Mouse (Mus musculus) heart, embryonic 16.5 days (tissue): ENCODE data around the gene Hrk. TPM values are rescaled to one million over a fixed set of nuclear protein-coding genes. Genes with fewer than 3 reads are reported as not detected.

Experiments
- ATAC-seq: fragments of 200-750 bp; cut with Nextera tagmentation; replicated peaks from 2 replicates; pipeline ENCODE4 v1.8.0; 2017; ENCODE audit warnings: moderate number of reproducible peaks; ENCODE audit not compliant: insufficient read depth, low FRiP score; ENCODE audit errors: extremely low read depth
- H3K27ac ChIP-seq: fragments of 300-500 bp; sonication (generic); 2 replicates; pipeline ENCODE4 v1.5.1; 2014; ENCODE audit warnings: mild to moderate bottlenecking, low read length, control low read depth, moderate library complexity
- H3K27me3 ChIP-seq: fragments of 300-500 bp; sonication (generic); 2 replicates; pipeline ENCODE4 v1.6.1; 2014; ENCODE audit warnings: low read length, mixed read lengths; ENCODE audit not compliant: control insufficient read depth, insufficient read depth
- H3K36me3 ChIP-seq: fragments of 300-500 bp; sonication (generic); 2 replicates; pipeline ENCODE4 v1.6.1; 2014; ENCODE audit not compliant: control insufficient read depth, insufficient read depth
- H3K4me1 ChIP-seq: fragments of 300-500 bp; sonication (generic); 2 replicates; pipeline ENCODE4 v1.6.1; 2014; ENCODE audit warnings: low read length, mixed read lengths; ENCODE audit not compliant: control insufficient read depth, insufficient read depth
- H3K4me2 ChIP-seq: fragments of 300-500 bp; sonication (generic); 2 replicates; pipeline ENCODE4 v1.6.1; 2014; ENCODE audit warnings: low read depth, mild to moderate bottlenecking, control low read depth, low read length
- H3K4me3 ChIP-seq: fragments of 300-500 bp; sonication (generic); 2 replicates; pipeline ENCODE4 v1.5.1; 2014; ENCODE audit warnings: mild to moderate bottlenecking, control low read depth, low read length
- H3K9ac ChIP-seq: fragments of 300-500 bp; sonication (generic); 2 replicates; pipeline ENCODE4 v1.6.1; 2014; ENCODE audit warnings: low read length, control low read depth
- H3K9me3 ChIP-seq: fragments of 300-500 bp; sonication (generic); replicated peaks from 2 replicates; pipeline ENCODE4 v1.6.1; 2016; ENCODE audit warnings: low read length; ENCODE audit not compliant: control insufficient read depth
- whole genome bisulfite sequencing: fragments of 180-500 bp; shearing (Covaris S2); extraction: QIAGEN DNeasy Blood & Tissue Kit; methylation state at CpG from one replicate; pipeline ENCODE4 v1.1.7; 2014; 5-methylcytosine and 5-hydroxymethylcytosine counted together
- polyA plus RNA-seq: library from polyadenylated mRNA; unstranded; fragments of >200 nt; fragmentation: Nextera tagmentation; extraction: Ambion mirVana; gene quantifications from 2 replicates; pipeline ENCODE4 v1.2.1, GENCODE M21; 2015

Hrk gene
- polyA plus RNA-seq, 1 experiment from 2014 or later = 0.08 TPM

DNA sequence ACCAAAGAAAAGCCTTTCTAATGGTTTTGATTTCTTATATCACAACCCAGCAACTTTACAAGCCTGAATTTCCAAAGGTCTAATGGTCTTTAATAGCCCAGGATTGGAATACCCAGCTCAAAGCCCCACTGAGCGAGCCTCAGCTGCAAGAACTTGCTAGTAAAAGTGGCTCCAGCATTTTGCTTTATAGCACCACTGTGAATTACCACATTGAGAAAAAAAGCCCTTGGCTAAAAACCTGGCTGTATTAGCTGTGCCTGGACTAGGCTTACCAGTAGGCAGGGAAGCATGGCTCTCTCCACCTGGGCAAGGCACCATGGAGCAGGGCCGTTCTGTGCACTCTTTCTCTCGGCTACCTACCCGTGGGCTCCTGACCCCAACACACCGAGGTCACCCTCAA, 28.1 kb upstream of the Hrk start:
- 91% methylated on average over 5 of the region's 5 CpGs for WGBS
- Histone ChIP-seq H3K9ac (no peak overlapping the region), H3K4me2 (no peak overlapping the region), H3K27ac (no peak overlapping the region), H3K36me3 (peaks cover 5% of the 10 kb centered on the region), H3K9me3 (no peaks in the 10 kb centered on the region), H3K4me3 (no peak overlapping the region), H3K4me1 (peaks cover 10% of the 10 kb centered on the region), H3K27me3 (no peaks in the 10 kb centered on the region)
- ATAC-seq = no peak

DNA sequence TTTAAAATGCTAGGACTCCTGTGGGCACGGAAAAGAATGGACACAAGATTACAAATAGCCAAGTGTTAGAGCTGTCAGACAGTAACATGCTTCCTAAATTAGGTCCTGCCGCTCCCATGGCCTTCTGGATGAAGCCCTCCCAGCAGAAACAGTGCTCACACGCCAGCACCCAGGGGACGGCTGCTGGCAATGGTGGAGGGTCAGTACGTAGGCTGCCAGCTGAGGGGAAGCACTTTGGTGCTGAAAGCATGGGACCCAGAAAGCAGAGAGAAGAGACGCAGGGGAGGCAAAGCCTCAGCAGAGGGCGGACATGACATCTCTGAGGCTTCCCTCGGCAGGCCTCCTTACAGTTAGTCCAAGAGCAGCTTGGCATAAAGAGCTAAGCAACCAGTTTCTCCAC, 24.8 kb upstream of the Hrk start:
- Histone ChIP-seq H3K4me3 (no peak overlapping the region), H3K4me1 (peaks cover 3% of the 10 kb centered on the region; the same call in 1 of the 2 replicates), H3K27me3 (no peaks in the 10 kb centered on the region), H3K9me3 (no peaks in the 10 kb centered on the region), H3K36me3 (peaks cover 16% of the 10 kb centered on the region), H3K9ac (no peak overlapping the region), H3K27ac (no peak overlapping the region), H3K4me2 (no peak overlapping the region)
- WGBS = 83% methylated on average over 8 of the region's 8 CpGs
- no peak for ATAC-seq

DNA sequence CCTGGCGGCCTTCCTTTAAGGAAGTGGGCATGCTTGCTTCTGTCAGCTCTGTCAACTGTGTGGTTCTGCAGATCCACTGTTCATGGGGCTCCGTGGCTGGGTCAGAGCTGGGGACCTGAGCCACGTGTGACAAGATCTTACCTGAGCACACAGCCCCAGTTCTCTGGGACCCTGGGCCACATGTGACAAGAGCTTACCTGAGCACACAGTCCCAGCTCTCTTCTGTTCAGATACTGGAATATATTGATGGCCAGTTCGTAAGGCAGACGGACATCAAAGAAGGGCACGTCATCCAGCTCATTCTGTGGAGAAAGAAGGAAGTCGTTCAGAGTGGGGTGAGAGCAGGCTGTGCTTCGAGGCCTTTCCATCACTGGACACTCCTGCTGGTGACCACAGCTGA, 22.0 kb upstream of the Hrk start:
- no peaks in the 10 kb centered on the region for H3K9me3 ChIP-seq
- no peak overlapping the region for H3K27ac ChIP-seq
- H3K4me3 ChIP-seq = no peak overlapping the region
- no peak overlapping the region for H3K4me2 ChIP-seq
- H3K9ac ChIP-seq = no peak overlapping the region
- WGBS = 85% methylated on average over 8 of the region's 8 CpGs
- H3K27me3 ChIP-seq = no peaks in the 10 kb centered on the region
- no peak for ATAC-seq
- H3K36me3 ChIP-seq = peaks cover 16% of the 10 kb centered on the region
- H3K4me1 ChIP-seq = peaks cover 31% of the 10 kb centered on the region

DNA sequence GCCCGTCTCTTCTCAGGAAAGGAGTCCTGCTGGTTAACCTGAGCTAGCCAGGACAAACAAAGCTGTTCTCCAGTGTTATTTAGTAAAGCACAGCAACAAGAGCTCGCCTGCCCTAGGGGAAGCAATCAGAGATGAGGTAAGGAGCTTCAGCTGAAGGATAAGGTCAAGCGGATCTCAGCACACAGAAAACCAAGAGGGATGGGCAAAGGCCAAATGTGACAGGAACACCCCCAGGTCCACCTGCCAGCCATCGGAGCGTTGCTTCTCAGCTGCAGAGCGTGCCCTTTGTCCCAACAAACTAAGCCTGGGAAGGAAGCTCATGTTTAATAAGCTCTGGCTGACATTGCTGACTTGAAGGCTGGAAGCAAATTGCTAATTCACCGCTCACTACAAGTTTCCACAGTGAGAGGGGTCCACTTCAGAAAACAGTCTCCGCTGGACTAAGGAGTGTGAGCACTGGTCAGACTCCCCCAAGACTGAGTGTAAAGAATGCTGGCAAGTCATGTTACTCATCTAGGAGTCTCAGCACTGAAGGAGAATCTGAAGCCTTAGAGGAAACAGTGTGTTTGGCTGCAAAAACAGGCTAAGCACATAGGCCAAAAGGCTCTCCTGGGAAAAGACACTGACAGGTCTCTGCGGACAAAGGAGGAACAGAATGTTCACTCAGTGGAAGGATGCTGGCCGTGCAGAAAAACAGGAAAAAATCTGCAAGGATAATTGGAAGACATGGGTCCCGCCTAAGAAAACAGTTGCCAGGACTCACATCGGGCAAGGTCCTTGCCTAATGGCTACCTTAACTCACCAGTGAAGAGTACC, 21.0 kb upstream of the Hrk start:
- Histone ChIP-seq H3K27ac (0 out of 2 replicates have a peak overlapping the region, but pooled peaks have one; percentile 24), H3K36me3 (peaks cover 16% of the 10 kb centered on the region), H3K27me3 (no peaks in the 10 kb centered on the region), H3K9me3 (no peaks in the 10 kb centered on the region), H3K9ac (no peak overlapping the region), H3K4me1 (peaks cover 33% of the 10 kb centered on the region), H3K4me2 (no peak overlapping the region), H3K4me3 (no peak overlapping the region)
- 79% methylated on average over 12 of the region's 12 CpGs for WGBS
- no peak for ATAC-seq

DNA sequence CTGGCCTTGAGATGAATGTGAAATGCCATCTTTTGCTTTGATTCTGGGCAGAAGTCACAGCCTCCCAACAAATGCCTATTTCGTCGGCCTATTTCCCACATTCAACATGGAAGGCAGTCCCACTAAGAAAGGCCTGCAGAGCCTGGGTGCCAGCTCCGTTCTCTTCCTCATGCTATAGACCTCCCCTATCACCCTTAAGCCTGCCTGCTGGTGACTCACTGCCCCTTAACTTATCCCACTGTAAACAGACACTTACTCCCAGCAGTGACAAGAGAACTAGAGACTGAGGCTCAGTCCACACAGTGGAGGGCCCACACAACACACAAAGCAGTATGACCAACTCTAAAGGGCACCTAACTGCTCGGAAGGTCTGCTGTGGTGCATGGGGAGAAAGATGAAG, 20.1 kb upstream of the Hrk start:
- 79% methylated on average over 4 of the region's 4 CpGs for WGBS
- peaks cover 36% of the 10 kb centered on the region for H3K4me1 ChIP-seq
- H3K4me2 ChIP-seq = no peak overlapping the region
- no peak overlapping the region for H3K27ac ChIP-seq
- H3K9ac ChIP-seq = no peak overlapping the region
- no peaks in the 10 kb centered on the region for H3K27me3 ChIP-seq
- no peaks in the 10 kb centered on the region for H3K9me3 ChIP-seq
- no peak for ATAC-seq
- no peak overlapping the region for H3K4me3 ChIP-seq
- H3K36me3 ChIP-seq = peaks cover 15% of the 10 kb centered on the region

DNA sequence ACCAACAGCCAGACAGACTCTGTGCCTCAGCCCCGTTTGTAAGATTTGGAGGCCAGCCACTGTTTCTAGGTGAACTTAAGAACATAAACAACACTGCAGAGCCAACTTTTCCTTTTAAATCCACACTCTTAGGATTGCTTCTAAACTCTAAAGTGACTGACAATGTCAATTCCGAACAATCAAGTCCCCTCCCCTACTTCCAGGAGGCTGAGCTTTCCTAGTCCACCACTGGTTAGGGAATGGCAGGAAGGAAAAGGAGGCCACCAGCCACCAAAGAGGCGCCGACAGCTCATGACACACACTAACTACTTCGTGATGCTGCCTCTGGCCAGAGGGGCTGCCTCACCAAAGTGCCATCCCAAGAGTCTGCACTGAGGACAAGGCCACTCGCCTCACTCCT, 19.7 kb upstream of the Hrk start:
- ATAC-seq = no peak
- Histone ChIP-seq H3K9me3 (no peaks in the 10 kb centered on the region), H3K4me3 (no peak overlapping the region), H3K9ac (no peak overlapping the region), H3K27me3 (no peaks in the 10 kb centered on the region), H3K4me2 (no peak overlapping the region), H3K4me1 (peaks cover 40% of the 10 kb centered on the region), H3K27ac (no peak overlapping the region), H3K36me3 (peaks cover 12% of the 10 kb centered on the region)
- 62% methylated on average over 6 of the region's 6 CpGs for WGBS

DNA sequence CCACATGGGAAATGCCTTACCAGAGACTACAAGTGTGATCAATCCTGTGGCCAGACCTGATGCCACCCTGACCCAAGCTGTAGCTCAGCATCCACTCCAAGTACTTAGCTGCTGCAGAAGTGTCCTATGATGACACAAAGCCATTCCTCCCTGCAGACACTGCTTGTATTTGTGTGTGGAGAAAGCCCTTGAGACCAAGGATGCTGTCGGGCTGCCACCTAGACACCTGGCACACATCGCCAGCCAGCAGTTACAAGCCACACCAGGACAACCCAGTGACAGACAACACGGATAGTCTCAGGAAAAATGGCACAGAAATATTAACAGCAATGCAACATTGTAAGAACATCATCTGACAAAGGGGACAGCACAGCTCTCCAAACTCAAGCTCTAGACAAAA, 19.0 kb upstream of the Hrk start:
- Histone ChIP-seq H3K9me3 (no peaks in the 10 kb centered on the region), H3K27ac (peak overlapping the region; percentile 71), H3K27me3 (no peaks in the 10 kb centered on the region), H3K36me3 (peaks cover 12% of the 10 kb centered on the region), H3K4me3 (no peak overlapping the region), H3K4me2 (no peak overlapping the region), H3K9ac (peak overlapping the region; percentile 13; the same call in 1 of the 2 replicates), H3K4me1 (peaks cover 47% of the 10 kb centered on the region)
- WGBS = 87% methylated on average over 3 of the region's 3 CpGs
- no peak for ATAC-seq

DNA sequence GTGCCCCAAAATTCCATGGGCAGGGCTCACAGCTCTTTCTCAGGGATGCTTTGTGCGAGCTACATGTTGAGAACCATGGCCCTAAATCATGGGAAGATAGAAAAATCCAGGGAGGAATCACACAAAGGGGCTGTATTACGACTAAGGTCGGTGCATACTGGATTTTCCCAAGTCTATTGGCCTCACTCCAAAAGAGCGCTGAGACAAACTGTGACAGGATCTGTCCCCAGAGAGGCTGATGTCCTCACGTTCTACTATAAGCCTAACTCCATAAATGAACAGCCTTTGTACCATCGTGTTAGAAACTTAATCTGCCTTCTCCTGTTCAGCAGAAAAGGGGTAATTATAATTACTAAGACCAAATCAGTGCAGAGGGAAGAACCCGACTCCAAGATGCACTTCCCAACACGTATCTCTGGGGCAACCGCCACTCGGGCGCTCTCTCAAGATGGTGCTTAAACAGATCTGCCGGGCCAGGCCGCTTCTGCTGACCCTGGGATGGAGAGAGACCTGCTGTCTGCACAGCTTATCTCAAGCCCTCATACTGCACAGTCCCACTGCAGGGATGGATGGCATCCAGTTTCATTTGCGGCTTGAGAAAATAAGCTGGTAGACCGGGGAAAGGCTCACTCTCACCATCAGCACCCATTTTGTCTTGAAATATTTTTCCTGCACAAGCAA, 18.3 kb upstream of the Hrk start:
- Histone ChIP-seq H3K4me1 (peaks cover 47% of the 10 kb centered on the region), H3K27me3 (no peaks in the 10 kb centered on the region), H3K4me3 (no peak overlapping the region; the same call in 1 of the 2 replicates), H3K27ac (peak overlapping the region; percentile 71), H3K4me2 (peak overlapping the region; percentile 24), H3K9ac (peak overlapping the region; percentile 33), H3K36me3 (peaks cover 12% of the 10 kb centered on the region), H3K9me3 (no peaks in the 10 kb centered on the region)
- 27% methylated on average over 15 of the region's 15 CpGs for WGBS
- ATAC-seq = peak; percentile 56; the same call in 1 of the 2 replicates

DNA sequence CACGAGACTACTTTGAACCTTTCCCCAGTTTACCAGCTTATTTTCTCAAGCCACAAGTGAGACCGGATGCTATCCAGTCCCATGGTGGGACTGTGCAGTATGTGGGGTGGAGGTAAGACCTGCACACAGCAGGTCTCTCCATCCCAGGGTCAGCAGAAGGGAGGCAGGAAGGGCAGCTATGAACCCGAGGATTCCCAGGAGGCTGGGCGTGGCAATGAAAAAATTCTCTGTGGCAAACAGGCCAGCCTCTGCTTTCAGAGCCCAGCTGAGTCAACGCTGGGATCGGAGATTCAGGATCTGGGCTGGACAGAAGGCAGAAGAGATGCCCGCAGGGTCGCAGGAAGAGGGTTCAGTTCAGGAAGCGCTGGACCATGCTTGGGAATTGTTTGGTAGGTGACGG, 17.2 kb upstream of the Hrk start:
- ATAC-seq = no peak
- Histone ChIP-seq H3K4me3 (no peak overlapping the region), H3K4me2 (no peak overlapping the region), H3K9me3 (no peaks in the 10 kb centered on the region), H3K4me1 (peaks cover 47% of the 10 kb centered on the region), H3K27ac (no peak overlapping the region), H3K27me3 (no peaks in the 10 kb centered on the region), H3K9ac (no peak overlapping the region), H3K36me3 (peaks cover 7% of the 10 kb centered on the region)
- WGBS = 75% methylated on average over 10 of the region's 10 CpGs
